Mouse (Mus musculus): ENCODE results near the gene Oas1d.

DNA sequence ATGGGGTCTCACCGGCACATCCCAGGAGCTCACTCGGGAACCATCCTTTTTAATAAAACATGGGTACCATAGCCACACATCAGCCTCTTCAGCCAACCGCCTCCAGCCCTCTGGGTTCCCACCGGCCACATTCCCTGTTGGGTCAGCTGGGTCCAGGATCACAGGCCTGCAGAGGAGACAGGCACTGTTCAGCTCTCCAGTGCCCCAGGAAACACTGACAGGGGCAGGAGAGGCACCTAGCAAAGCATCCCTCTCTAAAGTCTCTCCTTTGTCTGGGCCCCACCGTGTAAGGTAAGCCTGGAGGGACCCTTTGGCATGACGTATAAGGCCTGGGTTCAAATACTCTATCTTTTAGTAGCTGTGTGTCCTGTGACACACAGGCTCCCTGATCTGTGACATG is 16.0 kb upstream of the Oas1d start:
- TF ChIP-seq CTCF (IDR thresholded peaks at IDR 0.05; ENCODE audit: insufficient read depth, low read length): no peak
- no peak for TF ChIP-seq POLR2A (IDR thresholded peaks at IDR 0.05; ENCODE audit: borderline replicate concordance, extremely low read depth, low read depth, low read length)
